In the genomic region with DNA sequence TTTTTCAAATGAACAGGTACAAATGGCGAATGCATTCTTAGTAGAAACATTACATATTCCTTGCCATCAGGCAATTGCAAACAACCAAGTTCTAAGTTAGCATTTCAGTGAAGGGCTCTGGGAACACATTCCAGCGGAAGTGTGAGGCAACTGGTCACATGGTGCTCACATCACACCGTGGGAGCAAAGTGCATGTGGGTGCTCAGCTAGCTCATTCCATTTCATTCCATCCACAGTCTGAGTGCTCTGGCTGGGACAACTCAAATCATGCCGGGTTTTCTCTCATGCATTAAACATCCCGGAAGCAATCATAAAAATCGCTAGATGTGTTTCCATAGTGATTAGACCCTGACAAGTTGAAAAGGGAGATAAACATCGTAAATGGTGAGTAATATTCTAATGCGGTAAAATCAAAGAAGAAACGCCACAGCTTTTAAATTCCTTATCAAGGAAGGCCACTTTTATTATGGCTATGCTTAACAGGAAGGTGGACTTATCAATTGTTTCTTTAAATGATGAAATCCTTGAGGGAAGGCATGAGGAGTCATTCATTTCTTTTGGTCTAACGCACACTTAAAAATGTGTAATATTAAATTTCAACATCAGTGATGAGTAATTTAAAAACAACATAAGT, we compare ENCODE assay signal across 26 mouse cellular contexts.
"Had no signal": no experiment of that assay in that cellular context is flagged by ENCODE, and none has a peak within 500 bp of the region (broad histone marks: within the 10 kb centered on the region; RNA-seq: fewer than 3 reads in every experiment).

No protein-coding gene starts in this region.

- ATAC-seq: hindbrain, embryonic 16.5 days; inflammation-experienced regulatory T-cells, adult 6 months had no signal

- DNase-seq: gastrocnemius, adult 2 months; gastrocnemius, postnatal 10 days; gastrocnemius, postnatal 25 days; heart, adult 18-20 months; heart, postnatal 14 days; heart, postnatal 4 days; kidney, adult 18-20 months; kidney, adult 8-10 months; kidney, postnatal 10 days; kidney, postnatal 25 days; kidney, postnatal 4 days; liver; liver, embryonic 13.5 days had no signal

- H3K4me3 ChIP-seq: gastrocnemius, adult 2 months; heart, embryonic 13.5 days; heart, embryonic 15.5 days; hindbrain, embryonic 10.5 days; hindbrain, embryonic 12.5 days; layer of hippocampus, adult 2 months; left cerebral cortex, adult 2 months; limb, embryonic 10.5 days; limb, embryonic 12.5 days; liver, embryonic 13.5 days had no signal

- H3K9me3 ChIP-seq: heart, embryonic 13.5 days; heart, embryonic 15.5 days; hindbrain, embryonic 10.5 days; hindbrain, embryonic 12.5 days; limb, embryonic 10.5 days; limb, embryonic 12.5 days; liver, embryonic 13.5 days had no signal

- H3K36me3 ChIP-seq: heart, embryonic 13.5 days; heart, embryonic 15.5 days; hindbrain, embryonic 10.5 days; hindbrain, embryonic 12.5 days; limb, embryonic 10.5 days; limb, embryonic 12.5 days; liver, embryonic 13.5 days had no signal

- H3K4me2 ChIP-seq: heart, embryonic 11.5 days; heart, embryonic 13.5 days; heart, embryonic 15.5 days; hindbrain, embryonic 12.5 days; hindbrain, embryonic 14.5 days; limb, embryonic 12.5 days; liver, embryonic 11.5 days; liver, embryonic 13.5 days had no signal

- H3K27me3 ChIP-seq: heart, embryonic 13.5 days; heart, embryonic 15.5 days; hindbrain, embryonic 12.5 days; limb, embryonic 12.5 days; liver, embryonic 13.5 days had no signal

- H3K4me1 ChIP-seq: heart, embryonic 13.5 days; heart, embryonic 15.5 days; hindbrain, embryonic 10.5 days; hindbrain, embryonic 12.5 days; limb, embryonic 10.5 days; limb, embryonic 12.5 days; liver, embryonic 13.5 days had no signal

- H3K27ac ChIP-seq: gastrocnemius, adult 2 months; heart, embryonic 13.5 days; heart, embryonic 15.5 days; hindbrain, embryonic 10.5 days; hindbrain, embryonic 12.5 days; hindbrain, embryonic 14.5 days; layer of hippocampus, adult 2 months; left cerebral cortex, adult 2 months; limb, embryonic 10.5 days; limb, embryonic 12.5 days; liver, embryonic 13.5 days had no signal

- H3K9ac ChIP-seq: heart, embryonic 13.5 days; heart, embryonic 15.5 days; hindbrain, embryonic 12.5 days; hindbrain, embryonic 14.5 days; limb, embryonic 12.5 days; liver, embryonic 13.5 days had no signal
